Mouse (Mus musculus): Measurements from ENCODE around the gene Dhx35. TPM values are rescaled to one million over a fixed set of nuclear protein-coding genes. Genes with fewer than 3 reads are reported as not detected.

Dhx35 gene
- total RNA-seq, 2 experiments from 2014 or later, result 16.1 to 22.0 TPM

DNA sequence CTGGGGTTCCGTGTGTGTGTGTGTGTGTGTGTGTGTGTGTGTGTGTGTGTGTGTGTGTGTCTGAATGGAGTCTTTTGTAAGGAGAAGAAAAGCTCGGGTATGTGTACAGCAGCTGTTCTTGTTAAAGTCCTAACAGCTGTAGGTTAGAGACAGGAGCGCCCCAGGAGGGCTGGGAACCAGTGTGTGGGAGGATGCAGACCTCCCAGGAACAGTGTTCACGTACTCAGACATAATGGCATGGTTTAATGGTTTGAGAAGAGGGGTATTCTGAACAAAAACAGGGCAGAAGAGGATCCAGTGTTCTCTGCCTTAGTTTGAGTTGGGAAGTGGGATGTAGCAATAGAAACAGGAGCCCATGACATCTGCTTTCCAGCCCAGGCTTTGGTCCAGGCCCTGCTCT, 4.7 kb downstream of the Dhx35 start:
- DNase-seq (ENCODE audit: extremely low spot score in 1 of 2, low spot score in 1 of 2), result no peak

GRCm38 (mm10) chr2:158800788-158801187, 6.2 kb downstream of the Dhx35 start:
- DNase-seq (ENCODE audit: extremely low spot score in 1 of 2, low spot score in 1 of 2), result no peak

GRCm38 (mm10) chr2:158803575-158803974, 9.0 kb downstream of the Dhx35 start:
- no peak for DNase-seq (ENCODE audit: extremely low spot score in 1 of 2, low spot score in 1 of 2)

DNA sequence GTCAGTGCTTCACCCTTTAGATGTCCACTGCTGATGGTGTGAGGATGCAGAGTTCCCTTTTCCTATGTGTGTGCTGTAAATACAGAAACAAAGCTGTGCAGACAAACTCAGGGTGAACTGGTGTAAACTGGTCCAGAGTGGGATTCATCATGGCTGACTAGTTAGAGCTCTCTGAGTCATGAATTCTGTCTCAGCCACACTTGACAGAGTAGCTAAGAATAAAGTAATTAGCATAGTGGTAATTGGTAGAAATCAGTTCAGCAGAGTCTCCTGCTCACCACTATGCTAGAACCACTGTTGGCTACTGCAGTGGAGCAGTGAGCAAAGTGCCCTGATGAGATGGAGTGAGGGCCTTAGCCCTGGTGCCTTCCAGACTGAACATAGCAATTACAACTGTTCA, 21.1 kb downstream of the Dhx35 start:
- no peak for DNase-seq (ENCODE audit: extremely low spot score in 1 of 2, low spot score in 1 of 2)

GRCm38 (mm10) chr2:158816239-158816638, 21.6 kb downstream of the Dhx35 start:
- no peak for DNase-seq (ENCODE audit: extremely low spot score in 1 of 2, low spot score in 1 of 2)

GRCm38 (mm10) chr2:158817708-158818107, 23.1 kb downstream of the Dhx35 start:
- DNase-seq (ENCODE audit: extremely low spot score in 1 of 2, low spot score in 1 of 2), result no peak

DNA sequence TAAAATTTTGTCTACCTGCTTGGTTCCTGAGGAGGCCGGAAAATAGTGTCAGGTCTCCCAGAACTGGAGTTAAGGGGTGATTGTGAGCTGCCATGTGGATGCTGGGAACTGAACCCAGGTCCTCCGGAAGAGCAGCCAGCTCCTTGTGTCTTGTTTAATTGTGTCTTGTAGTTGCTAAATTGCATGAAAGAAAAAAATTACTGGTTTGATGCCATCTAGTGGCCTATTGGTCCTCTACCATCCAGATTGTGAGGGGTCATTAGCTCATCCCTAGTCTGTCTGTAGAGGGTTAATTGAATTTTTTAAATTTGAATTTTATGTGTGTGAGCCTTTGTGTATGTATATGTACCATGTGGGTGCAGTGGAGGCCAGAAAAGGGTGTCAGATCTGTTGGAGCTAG, 33.5 kb downstream of the Dhx35 start:
- DNase-seq (ENCODE audit: extremely low spot score in 1 of 2, low spot score in 1 of 2), result no peak

DNA sequence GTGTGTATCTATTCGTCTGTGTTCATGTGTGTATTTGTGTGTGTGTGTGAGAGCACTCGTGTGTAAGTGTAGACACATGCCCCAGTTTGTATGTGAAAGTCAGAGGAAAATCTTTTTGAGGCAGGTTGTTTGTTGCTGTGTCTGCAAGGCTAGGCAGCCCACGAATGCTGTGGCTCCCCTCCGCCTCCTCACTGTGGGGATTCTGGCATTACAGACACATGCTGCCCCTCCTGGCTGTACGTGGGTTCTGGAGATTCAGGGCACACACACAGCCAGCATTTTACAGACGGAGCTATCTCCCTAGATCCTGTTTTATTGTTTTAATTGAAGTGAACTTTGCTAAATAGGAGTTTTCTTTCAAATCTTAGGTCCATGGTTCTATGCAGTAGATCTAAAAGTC, 35.1 kb downstream of the Dhx35 start:
- DNase-seq (ENCODE audit: extremely low spot score in 1 of 2, low spot score in 1 of 2), result no peak

- no peak for DNase-seq (ENCODE audit: extremely low spot score in 1 of 2, low spot score in 1 of 2)
Observed at GRCm38 (mm10) chr2:158833221-158833620, 38.6 kb downstream of the Dhx35 start.

DNA sequence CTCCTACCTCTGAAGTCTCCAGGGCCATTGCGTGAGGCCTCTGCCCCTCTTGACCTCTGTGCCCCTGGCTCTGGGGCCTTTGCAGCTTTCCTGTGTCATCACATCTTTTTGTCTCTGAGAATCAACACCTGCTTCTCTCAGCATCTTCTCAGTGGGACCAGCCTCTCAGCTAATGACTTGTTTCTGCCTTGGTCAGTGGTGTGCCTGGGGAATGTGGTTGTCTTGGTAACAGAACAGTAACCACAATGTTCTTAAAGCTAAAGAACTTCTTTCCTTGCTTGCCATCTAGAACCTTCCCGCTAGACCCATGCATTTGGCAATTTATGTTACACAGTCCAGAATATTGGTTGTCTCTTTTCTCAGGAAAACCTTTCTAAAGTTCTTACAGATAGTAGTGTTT, 39.0 kb downstream of the Dhx35 start:
- DNase-seq (ENCODE audit: extremely low spot score in 1 of 2, low spot score in 1 of 2), result no peak

- no peak for DNase-seq (ENCODE audit: extremely low spot score in 1 of 2, low spot score in 1 of 2)
Observed at GRCm38 (mm10) chr2:158843287-158843686, 48.7 kb downstream of the Dhx35 start.

DNA sequence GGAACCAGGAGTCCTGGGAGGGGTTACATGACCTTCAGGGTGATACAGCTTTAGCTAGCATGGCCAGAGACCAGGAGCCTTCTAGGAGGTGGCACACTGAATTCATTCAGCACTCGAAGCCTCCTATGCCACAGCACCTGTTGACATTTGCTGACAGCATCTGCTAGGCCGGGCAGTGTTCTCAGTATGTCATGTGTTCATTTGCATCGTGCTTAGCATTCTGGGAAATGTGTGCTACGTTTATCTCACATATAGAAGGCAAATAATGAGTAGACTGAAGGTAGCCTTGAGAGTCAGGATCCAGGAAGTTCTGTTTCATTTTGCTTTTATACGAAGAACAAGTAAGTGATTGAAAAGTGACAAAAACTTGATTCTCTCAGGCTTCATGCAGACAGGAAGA, 50.4 kb downstream of the Dhx35 start:
- DNase-seq (ENCODE audit: extremely low spot score in 1 of 2, low spot score in 1 of 2), result no peak

DNA sequence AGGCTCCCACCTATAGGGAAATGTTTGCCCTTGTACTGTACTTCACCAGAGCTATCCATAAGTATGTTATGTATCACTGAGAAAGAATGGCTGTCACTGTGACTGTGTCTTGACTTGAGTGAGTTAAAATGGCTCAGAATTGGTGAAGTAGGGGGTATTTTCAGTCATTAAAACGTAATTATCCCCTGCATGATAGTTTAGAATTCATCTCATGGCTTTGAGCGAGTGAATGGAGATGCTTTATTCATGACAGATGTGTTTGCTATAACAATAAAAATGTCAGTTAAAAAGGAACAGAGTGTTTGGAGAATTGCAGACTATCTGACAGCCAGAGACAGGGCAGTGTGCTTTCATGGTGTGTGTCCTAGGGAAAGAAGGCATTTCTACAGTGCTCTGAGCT, 51.6 kb downstream of the Dhx35 start:
- no peak for DNase-seq (ENCODE audit: extremely low spot score in 1 of 2, low spot score in 1 of 2)

DNA sequence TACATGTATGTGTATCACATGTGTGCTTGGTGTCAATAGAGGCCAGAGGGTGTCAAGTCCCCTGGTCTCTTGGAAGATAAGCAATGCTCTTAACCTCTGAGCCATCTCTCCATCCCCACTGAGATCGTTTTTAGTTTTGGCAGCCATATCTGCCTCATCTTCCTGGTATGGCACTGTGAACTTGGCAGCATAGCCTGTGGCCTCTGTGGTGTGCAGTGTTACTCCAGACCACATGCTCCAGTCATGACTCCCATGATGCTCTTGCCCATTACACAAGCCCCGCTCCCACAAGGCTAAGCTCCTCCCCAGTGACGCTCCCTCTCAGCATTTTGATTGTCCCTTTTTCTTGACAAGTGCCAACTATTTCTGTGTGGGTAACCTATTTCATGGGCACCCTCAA, 53.4 kb downstream of the Dhx35 start:
- no peak for DNase-seq (ENCODE audit: extremely low spot score in 1 of 2, low spot score in 1 of 2)

DNA sequence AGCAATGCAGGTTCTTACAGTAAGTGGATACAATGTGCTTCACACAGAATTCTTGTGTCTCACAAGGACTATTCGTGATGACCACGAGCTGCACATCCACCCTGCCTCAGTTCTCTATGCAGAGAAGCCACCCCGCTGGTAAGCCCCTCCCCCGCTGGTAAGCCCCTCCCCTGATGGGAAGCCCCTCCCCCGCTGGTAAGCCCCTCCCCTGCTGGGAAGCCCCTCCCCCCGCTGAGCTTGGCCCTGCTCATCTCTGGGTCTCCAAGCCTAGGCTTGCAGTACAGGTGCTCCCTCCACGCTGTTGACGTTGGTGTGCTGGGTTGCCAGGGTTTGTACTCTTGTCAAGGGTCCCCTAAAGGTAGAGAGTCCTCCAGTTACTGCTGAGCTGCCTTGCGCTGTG, 54.8 kb downstream of the Dhx35 start:
- no peak for DNase-seq (ENCODE audit: extremely low spot score in 1 of 2, low spot score in 1 of 2)

DNA sequence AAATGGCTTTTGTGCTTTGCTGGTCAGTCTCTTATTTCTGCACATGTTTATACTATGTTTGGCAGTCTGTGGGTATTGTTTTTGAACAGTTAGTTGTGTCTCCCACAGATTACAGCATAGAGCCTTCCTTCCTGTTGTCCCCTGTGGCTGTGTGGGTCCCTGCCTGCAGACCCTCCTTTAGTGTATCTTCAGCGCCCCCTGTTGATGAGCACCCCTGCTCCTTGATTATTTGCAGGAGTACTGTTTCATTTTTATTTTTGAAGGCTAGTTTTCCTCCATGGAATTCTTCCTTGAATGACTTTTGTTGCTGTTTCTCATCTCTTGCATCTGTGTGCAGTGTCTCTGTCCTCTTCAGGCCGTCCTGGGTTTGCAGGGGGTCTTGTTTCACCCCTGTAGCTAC, 58.0 kb downstream of the Dhx35 start:
- peak in 1 of 2 experiments; percentile 78 for DNase-seq (ENCODE audit: extremely low spot score in 1 of 2, low spot score in 1 of 2)

GRCm38 (mm10) chr2:158856896-158857499, 62.4 kb downstream of the Dhx35 start:
- DNase-seq (ENCODE audit: extremely low spot score in 1 of 2, low spot score in 1 of 2), result no peak

- no peak for DNase-seq (ENCODE audit: extremely low spot score in 1 of 2, low spot score in 1 of 2)
Observed at GRCm38 (mm10) chr2:158857579-158857978, 63.0 kb downstream of the Dhx35 start.

GRCm38 (mm10) chr2:158861115-158861514, 66.5 kb downstream of the Dhx35 start:
- DNase-seq (ENCODE audit: extremely low spot score in 1 of 2, low spot score in 1 of 2), result no peak

- peak; percentile 51 to 77 for DNase-seq (ENCODE audit: extremely low spot score in 1 of 2, low spot score in 1 of 2)
Observed at GRCm38 (mm10) chr2:158863341-158864125, 68.9 kb downstream of the Dhx35 start.

DNA sequence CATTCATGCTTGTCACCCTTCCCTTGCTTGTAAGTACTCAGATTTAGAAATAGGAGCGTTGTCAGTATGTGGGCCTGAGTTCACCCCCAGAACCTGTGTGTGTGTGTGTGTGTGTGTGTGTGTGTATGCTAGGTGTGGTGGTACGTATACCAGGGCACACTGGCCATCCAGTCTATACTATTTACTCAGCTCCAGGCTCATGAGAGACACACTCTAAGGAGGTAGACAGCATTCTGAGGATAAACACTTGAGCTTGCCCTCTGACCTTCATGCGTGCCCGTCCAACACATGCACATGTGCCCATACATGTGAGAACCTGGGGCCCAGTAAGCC, 69.5 kb downstream of the Dhx35 start:
- DNase-seq (ENCODE audit: extremely low spot score in 1 of 2, low spot score in 1 of 2), result no peak

- peak; percentile 89 to 93 for DNase-seq (ENCODE audit: extremely low spot score in 1 of 2, low spot score in 1 of 2)
Observed at GRCm38 (mm10) chr2:158865358-158865757, 70.8 kb downstream of the Dhx35 start.
